Mouse (Mus musculus) Patski (cell line): ENCODE results near the gene Sf3b4. TPM values are rescaled to one million over a fixed set of nuclear protein-coding genes. Genes with fewer than 3 reads are reported as not detected.

ENCODE experiments used
- ATAC-seq: fragments of 100-300 bp; one replicate; pipeline ENCODE4 v1.8.0; 2021
- CTCF ChIA-PET: fragments of 350-600 bp; sonication (Branson Sonifier 250); formaldehyde crosslinking; loops from one replicate; lab custom pipeline; 2022; ENCODE audit warnings: inconsistent platforms; lab: Charles Lee
- POLR2A ChIA-PET: fragments of 350-600 bp; sonication (Branson Sonifier 250); formaldehyde crosslinking; loops from one replicate; lab custom pipeline; 2022; ENCODE audit warnings: antibody characterized with exemption, inconsistent platforms; lab: Charles Lee
- DNase-seq: peaks from one replicate; pipeline ENCODE4 v3.0.0-alpha.2; 2011; ENCODE audit warnings: low read depth, low spot score
- H3K27me3 ChIP-seq: fragments of 371-371 bp; one replicate; pipeline ENCODE4 v1.5.1; 2021
- CTCF ChIP-seq: fragments of 100-300 bp; IDR thresholded peaks from one replicate; pipeline ENCODE4 v1.5.1; 2021
- in situ Hi-C: fragments of 300-500 bp; cut with MboI; formaldehyde crosslinking; loops from 3 replicates; pipeline ENCODE4 v1.11.1; 2018; ENCODE audit warnings: low pct_unique_long_range_greater_than_20kb, mixed read lengths
- polyA plus RNA-seq: library from polyadenylated mRNA; unstranded; gene quantifications from one replicate; pipeline ENCODE4 v1.2.3, GENCODE M21; 2021

Gene Sf3b4
- polyA plus RNA-seq, 1 experiment from 2014 or later = 119 TPM

GRCm38 (mm10) chr3:96222774-96223173, 50.6 kb downstream of the Sf3b4 start:
- in situ Hi-C loops = loop anchor here (5.0 kb wide), 1 partner anchor 45 kb away; the partner anchor contains the start of genes Hist2h2bb and Hist2h3b
- no peak for TF ChIP-seq CTCF
- ATAC-seq (no peak), DNase-seq (no peak)
- CTCF ChIA-PET = interaction anchor here (0.6 to 1.7 kb wide), 8 partner anchors 11 to 234 kb away, joined by 3 to 5 read pairs (median 4); partner anchors contain the start of gene Hist2h4
- POLR2A ChIA-PET = interaction anchor here (1.1 to 5.6 kb wide), 3 partner anchors 13 to 46 kb away, joined by 4 to 54 read pairs (median 35); partner anchors contain the start of genes Hist2h2bb and Hist2h3b
- H3K27me3 ChIP-seq = no peaks in the 10 kb centered on the region

GRCm38 (mm10) chr3:96225421-96225820, 53.3 kb downstream of the Sf3b4 start:
- POLR2A ChIA-PET = no interaction called here
- no peaks in the 10 kb centered on the region for H3K27me3 ChIP-seq
- no peak for ATAC-seq
- TF ChIP-seq CTCF = no peak
- in situ Hi-C loops = no loop called here
- CTCF ChIA-PET = interaction anchor here (2.0 to 2.1 kb wide), 2 partner anchors 11 to 12 kb away, joined by 6 to 9 read pairs; no protein-coding TSS in a partner anchor
- DNase-seq = no peak

Other genes with a start within 250 kb of the Sf3b4 start
- gene Anp32e, start 243.1 kb upstream of the Sf3b4 start, polyA plus RNA-seq = 224 TPM
- 118 TPM for gene Plekho1, start 176.3 kb upstream of the Sf3b4 start, polyA plus RNA-seq
- gene Vps45, start 113.9 kb upstream of the Sf3b4 start, polyA plus RNA-seq = 36.2 TPM
- gene Otud7b, start 67.8 kb upstream of the Sf3b4 start, polyA plus RNA-seq = 45.3 TPM
- gene Mtmr11, start 10.3 kb upstream of the Sf3b4 start, polyA plus RNA-seq = 104 TPM
- gene Sv2a, start 8.8 kb downstream of the Sf3b4 start, polyA plus RNA-seq = 13.8 TPM
- 55.3 TPM for gene Bola1, start 47.4 kb downstream of the Sf3b4 start, polyA plus RNA-seq
- 1.0 TPM for gene Hist2h2ab, start 47.5 kb downstream of the Sf3b4 start, polyA plus RNA-seq
- gene Hist2h2ac, start 48.5 kb downstream of the Sf3b4 start, polyA plus RNA-seq = 3.4 TPM
- 5.6 TPM for gene Hist2h2be, start 48.8 kb downstream of the Sf3b4 start, polyA plus RNA-seq
- gene Hist2h3c2, start 66.8 kb downstream of the Sf3b4 start, polyA plus RNA-seq = 3.7 TPM
- 13.1 TPM for gene Hist2h2aa2, start 67.9 kb downstream of the Sf3b4 start, polyA plus RNA-seq
- 8.0 TPM for gene Hist2h2aa1, start 73.2 kb downstream of the Sf3b4 start, polyA plus RNA-seq
- not detected for gene Hist2h3c1, start 74.4 kb downstream of the Sf3b4 start, polyA plus RNA-seq
- gene Hist2h4, start 91.0 kb downstream of the Sf3b4 start, polyA plus RNA-seq = 0.72 TPM
- 0.83 TPM for gene Hist2h3b, start 96.3 kb downstream of the Sf3b4 start, polyA plus RNA-seq
- gene Hist2h2bb, start 97.4 kb downstream of the Sf3b4 start, polyA plus RNA-seq = 8.0 TPM
- gene Fcgr1, start 121.6 kb downstream of the Sf3b4 start, polyA plus RNA-seq = 0.50 TPM